Mouse (Mus musculus) hindbrain, embryonic 13.5 days (tissue): ENCODE measurements around the gene Ppp1r1b. TPM values are rescaled to one million over a fixed set of nuclear protein-coding genes. Genes with fewer than 3 reads are reported as not detected.
A peak's percentile ranks its signal among the peaks of the same experiment; 100 is the strongest.
"Not testable (repeated sequence)": the region's sequence is repeated elsewhere in the genome, so short reads cannot be mapped to it uniquely, and the experiment has no call there.

Experiments used
- ATAC-seq: fragments of 200-750 bp; cut with Nextera tagmentation; 2 replicates; pipeline ENCODE4 v1.8.0; 2017; ENCODE audit warnings: moderate TSS enrichment; ENCODE audit not compliant: low FRiP score
- H3K27ac ChIP-seq: fragments of 300-500 bp; sonication (generic); 2 replicates; pipeline ENCODE4 v1.5.1; 2015; ENCODE audit warnings: inconsistent platforms, mild to moderate bottlenecking, moderate library complexity
- H3K27me3 ChIP-seq: fragments of 300-500 bp; sonication (generic); 2 replicates; pipeline ENCODE4 v1.6.1; 2015; ENCODE audit warnings: mild to moderate bottlenecking, inconsistent platforms
- H3K36me3 ChIP-seq: fragments of 300-500 bp; sonication (generic); 2 replicates; pipeline ENCODE4 v1.6.1; 2015; ENCODE audit warnings: mild to moderate bottlenecking, inconsistent platforms
- H3K4me1 ChIP-seq: fragments of 300-500 bp; sonication (generic); replicated peaks from 2 replicates; pipeline ENCODE4 v1.6.1; 2015; ENCODE audit warnings: inconsistent platforms
- H3K4me2 ChIP-seq: fragments of 300-500 bp; sonication (generic); 2 replicates; pipeline ENCODE4 v1.6.1; 2015; ENCODE audit warnings: inconsistent platforms, mild to moderate bottlenecking, moderate library complexity
- H3K4me3 ChIP-seq: fragments of 300-500 bp; sonication (generic); 2 replicates; pipeline ENCODE4 v1.5.1; 2015; ENCODE audit warnings: mild to moderate bottlenecking, inconsistent platforms
- H3K9ac ChIP-seq: fragments of 300-500 bp; sonication (generic); 2 replicates; pipeline ENCODE4 v1.6.1; 2015; ENCODE audit warnings: mild to moderate bottlenecking, inconsistent platforms
- H3K9me3 ChIP-seq: fragments of 300-500 bp; sonication (generic); 2 replicates; pipeline ENCODE4 v1.6.1; 2016; ENCODE audit warnings: inconsistent platforms
- WGBS: fragments of 180-500 bp; shearing (Covaris S2); methylation state at CpG from one replicate; pipeline ENCODE4 v1.1.7; 2015; 5-methylcytosine and 5-hydroxymethylcytosine counted together
- polyA plus RNA-seq: library from polyadenylated mRNA; unstranded; fragments of >200 nt; fragmentation: Nextera tagmentation; extraction: Ambion mirVana; gene quantifications from 2 replicates; pipeline ENCODE4 v1.2.1, GENCODE M21; 2015

Gene Ppp1r1b
- polyA plus RNA-seq, 1 experiment from 2014 or later: 2.4 TPM

GRCm38 (mm10) chr11:98370588-98370987 is 22.4 kb downstream of the Ppp1r1b start:
- no peaks in the 10 kb centered on the region for H3K9me3 ChIP-seq
- peaks cover 41% of the 10 kb centered on the region for H3K4me1 ChIP-seq
- no peak for ATAC-seq
- H3K27ac ChIP-seq: no peak overlapping the region
- H3K4me3 ChIP-seq: no peak overlapping the region
- 83% methylated on average over 2 of the region's 2 CpGs for WGBS
- H3K27me3 ChIP-seq: no peaks in the 10 kb centered on the region
- H3K36me3 ChIP-seq: peaks cover 18% of the 10 kb centered on the region
- no peak overlapping the region for H3K9ac ChIP-seq
- H3K4me2 ChIP-seq: no peak overlapping the region

DNA sequence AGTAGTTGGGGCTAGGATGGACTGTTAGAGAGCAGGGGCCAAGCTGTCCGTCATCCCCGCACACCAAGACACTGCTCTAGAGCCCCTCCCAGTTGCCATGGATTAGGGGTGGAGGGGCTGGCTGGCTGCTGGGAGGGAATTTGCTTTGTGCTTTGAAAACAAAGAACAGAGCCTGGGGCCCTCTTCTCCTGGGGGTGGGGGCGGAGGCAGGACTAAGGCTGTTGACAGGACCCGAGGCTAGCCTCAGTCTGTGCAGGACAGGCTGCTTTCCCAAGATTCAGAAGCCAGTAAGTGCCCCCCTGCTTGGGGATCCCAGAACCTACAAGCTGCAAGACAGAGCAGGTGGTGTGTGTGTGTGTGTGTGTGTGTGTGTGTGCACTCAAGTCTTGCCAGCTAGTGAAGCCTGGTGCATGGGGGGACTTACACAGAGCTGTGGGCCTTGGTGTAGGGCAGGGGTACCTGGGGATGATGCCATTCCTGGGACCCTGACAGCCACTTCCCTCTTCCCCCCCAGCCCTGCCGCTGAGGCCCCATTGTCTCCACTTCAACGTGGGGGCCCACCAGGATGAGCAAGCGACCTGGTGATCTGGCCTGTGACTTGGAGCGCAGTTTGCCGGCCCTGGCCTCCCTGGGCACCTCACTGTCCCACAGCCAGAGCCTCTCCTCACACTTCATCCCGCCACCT is 23.5 kb downstream of the Ppp1r1b start:
- WGBS: 29% methylated on average over 9 of the region's 10 CpGs
- Histone ChIP-seq H3K27ac (peak overlapping the region; percentile 61), H3K9me3 (no peaks in the 10 kb centered on the region), H3K4me1 (peaks cover 41% of the 10 kb centered on the region), H3K36me3 (peaks cover 29% of the 10 kb centered on the region), H3K9ac (peak overlapping the region; percentile 49; the same call in 1 of the 2 replicates), H3K4me3 (no peak overlapping the region), H3K27me3 (no peaks in the 10 kb centered on the region), H3K4me2 (peak overlapping the region; percentile 34)
- peak; percentile 66; the same call in 1 of the 2 replicates for ATAC-seq

GRCm38 (mm10) chr11:98372406-98372805 is 24.2 kb downstream of the Ppp1r1b start:
- H3K9me3 ChIP-seq: no peaks in the 10 kb centered on the region
- H3K4me3 ChIP-seq: no peak overlapping the region
- H3K27ac ChIP-seq: 0 out of 2 replicates have a peak overlapping the region, but pooled peaks have one; percentile 61
- peak overlapping the region; percentile 56; the same call in 1 of the 2 replicates for H3K9ac ChIP-seq
- peaks cover 36% of the 10 kb centered on the region for H3K36me3 ChIP-seq
- 4% methylated on average over 2 of the region's 2 CpGs for WGBS
- no peak for ATAC-seq
- no peak overlapping the region for H3K4me2 ChIP-seq
- H3K4me1 ChIP-seq: peaks cover 41% of the 10 kb centered on the region
- no peaks in the 10 kb centered on the region for H3K27me3 ChIP-seq

GRCm38 (mm10) chr11:98373244-98373643 is 25.0 kb downstream of the Ppp1r1b start:
- H3K27me3 ChIP-seq: no peaks in the 10 kb centered on the region
- H3K36me3 ChIP-seq: peaks cover 44% of the 10 kb centered on the region
- no peak for ATAC-seq
- H3K4me3 ChIP-seq: no peak overlapping the region
- WGBS: 91% methylated on average over 6 of the region's 6 CpGs
- H3K9me3 ChIP-seq: no peaks in the 10 kb centered on the region
- 0 out of 2 replicates have a peak overlapping the region, but pooled peaks have one; percentile 10 for H3K9ac ChIP-seq
- H3K27ac ChIP-seq: no peak overlapping the region
- H3K4me2 ChIP-seq: no peak overlapping the region
- H3K4me1 ChIP-seq: peaks cover 41% of the 10 kb centered on the region

DNA sequence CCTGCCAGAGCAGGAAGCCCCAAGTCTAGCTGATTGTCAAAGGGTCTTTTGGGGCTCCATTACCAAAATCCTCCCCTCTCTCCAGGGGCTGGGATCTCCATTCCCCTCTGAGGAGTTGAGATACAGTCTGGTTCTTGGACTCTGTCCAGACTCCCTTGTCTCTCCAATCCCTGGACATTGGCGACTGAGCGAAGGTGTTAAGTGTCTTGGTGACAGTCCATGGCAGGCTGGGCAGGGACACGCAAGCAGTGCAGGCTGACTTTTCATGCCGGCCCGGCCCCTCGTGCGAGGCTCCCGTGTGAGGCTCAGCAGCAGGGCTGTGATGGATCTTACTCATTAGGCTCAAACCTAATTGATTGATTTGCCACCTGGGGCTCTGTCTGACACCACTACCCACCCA is 26.1 kb downstream of the Ppp1r1b start:
- Histone ChIP-seq H3K4me3 (no peak overlapping the region), H3K27ac (peak overlapping the region; percentile 13; the same call in 1 of the 2 replicates), H3K9me3 (no peaks in the 10 kb centered on the region), H3K27me3 (no peaks in the 10 kb centered on the region), H3K9ac (peak overlapping the region; percentile 10; the same call in 1 of the 2 replicates), H3K4me1 (peaks cover 41% of the 10 kb centered on the region), H3K4me2 (no peak overlapping the region), H3K36me3 (peaks cover 55% of the 10 kb centered on the region)
- ATAC-seq: no peak
- 63% methylated on average over 8 of the region's 8 CpGs for WGBS

- peaks cover 23% of the 10 kb centered on the region for H3K4me1 ChIP-seq
- H3K27ac ChIP-seq: no peak overlapping the region
- H3K27me3 ChIP-seq: no peaks in the 10 kb centered on the region
- H3K4me2 ChIP-seq: no peak overlapping the region
- WGBS: 68% methylated on average over 5 of the region's 5 CpGs
- no peak overlapping the region for H3K9ac ChIP-seq
- no peak for ATAC-seq
- H3K4me3 ChIP-seq: no peak overlapping the region
- H3K9me3 ChIP-seq: no peaks in the 10 kb centered on the region
- H3K36me3 ChIP-seq: peaks cover 75% of the 10 kb centered on the region
Measured at GRCm38 (mm10) chr11:98376756-98377155, 28.6 kb downstream of the Ppp1r1b start.

GRCm38 (mm10) chr11:98377787-98378186 is 29.6 kb downstream of the Ppp1r1b start:
- ATAC-seq: no peak
- WGBS: 78% methylated on average over 11 of the region's 11 CpGs

GRCm38 (mm10) chr11:98379379-98379778 is 31.2 kb downstream of the Ppp1r1b start:
- ATAC-seq: no peak
- WGBS: 93% methylated on average over 7 of the region's 7 CpGs
- H3K9ac ChIP-seq: no peak overlapping the region

More at GRCm38 (mm10) chr11:98377787-98378186, 29.6 kb downstream of the Ppp1r1b start:
- no peak overlapping the region for H3K27ac ChIP-seq
- H3K9me3 ChIP-seq: no peaks in the 10 kb centered on the region
- H3K9ac ChIP-seq: no peak overlapping the region
- no peak overlapping the region for H3K4me2 ChIP-seq
- no peaks in the 10 kb centered on the region for H3K27me3 ChIP-seq
- H3K4me1 ChIP-seq: peaks cover 14% of the 10 kb centered on the region
- H3K36me3 ChIP-seq: peaks cover 76% of the 10 kb centered on the region
- no peak overlapping the region for H3K4me3 ChIP-seq

GRCm38 (mm10) chr11:98380106-98380505 is 31.9 kb downstream of the Ppp1r1b start:
- H3K27me3 ChIP-seq: peaks cover 18% of the 10 kb centered on the region
- no peak for ATAC-seq
- no peak overlapping the region for H3K4me3 ChIP-seq

More at GRCm38 (mm10) chr11:98379379-98379778, 31.2 kb downstream of the Ppp1r1b start:
- no peak overlapping the region for H3K4me2 ChIP-seq
- peaks cover 7% of the 10 kb centered on the region for H3K4me1 ChIP-seq
- H3K27me3 ChIP-seq: peaks cover 11% of the 10 kb centered on the region; the same call in 1 of the 2 replicates
- no peaks in the 10 kb centered on the region for H3K9me3 ChIP-seq
- H3K36me3 ChIP-seq: peaks cover 70% of the 10 kb centered on the region
- 0 out of 2 replicates have a peak overlapping the region, but pooled peaks have one; percentile 9 for H3K27ac ChIP-seq
- H3K4me3 ChIP-seq: no peak overlapping the region

DNA sequence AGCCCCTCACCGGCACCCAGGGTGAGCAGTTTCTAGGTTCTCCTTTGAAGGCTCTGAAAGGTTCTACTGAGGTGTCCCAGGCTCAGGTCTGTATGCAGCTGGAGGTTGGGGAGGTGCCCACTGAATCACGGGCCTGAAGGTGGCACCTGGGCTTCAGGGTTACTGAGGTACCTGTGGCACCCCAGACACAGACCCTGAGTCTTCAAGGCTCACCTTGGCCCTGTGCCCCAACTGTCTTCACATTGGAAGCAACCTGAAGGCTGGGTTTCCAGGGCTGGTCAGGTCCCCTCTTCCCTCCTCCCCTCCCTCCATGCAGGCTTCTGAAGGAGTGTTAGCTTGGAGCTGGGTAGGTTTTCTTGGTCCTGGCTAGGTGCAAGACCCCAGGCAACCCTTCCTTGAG is 33.4 kb downstream of the Ppp1r1b start:
- H3K27me3 ChIP-seq: peaks cover 34% of the 10 kb centered on the region
- WGBS: 95% methylated on average over 2 of the region's 2 CpGs
- H3K4me3 ChIP-seq: no peak overlapping the region
- peaks cover 47% of the 10 kb centered on the region for H3K36me3 ChIP-seq
- H3K27ac ChIP-seq: no peak overlapping the region
- no peak for ATAC-seq
- peaks cover 4% of the 10 kb centered on the region for H3K4me1 ChIP-seq
- H3K9ac ChIP-seq: no peak overlapping the region
- H3K4me2 ChIP-seq: no peak overlapping the region
- H3K9me3 ChIP-seq: no peaks in the 10 kb centered on the region

More at GRCm38 (mm10) chr11:98380106-98380505, 31.9 kb downstream of the Ppp1r1b start:
- H3K4me2 ChIP-seq: no peak overlapping the region
- 0 out of 2 replicates have a peak, but pooled peaks cover 1% of the 10 kb centered on the region for H3K4me1 ChIP-seq
- 78% methylated on average over 6 of the region's 6 CpGs for WGBS
- no peak overlapping the region for H3K9ac ChIP-seq
- H3K9me3 ChIP-seq: no peaks in the 10 kb centered on the region
- H3K27ac ChIP-seq: peak overlapping the region; percentile 9; the same call in 1 of the 2 replicates
- H3K36me3 ChIP-seq: peaks cover 63% of the 10 kb centered on the region

DNA sequence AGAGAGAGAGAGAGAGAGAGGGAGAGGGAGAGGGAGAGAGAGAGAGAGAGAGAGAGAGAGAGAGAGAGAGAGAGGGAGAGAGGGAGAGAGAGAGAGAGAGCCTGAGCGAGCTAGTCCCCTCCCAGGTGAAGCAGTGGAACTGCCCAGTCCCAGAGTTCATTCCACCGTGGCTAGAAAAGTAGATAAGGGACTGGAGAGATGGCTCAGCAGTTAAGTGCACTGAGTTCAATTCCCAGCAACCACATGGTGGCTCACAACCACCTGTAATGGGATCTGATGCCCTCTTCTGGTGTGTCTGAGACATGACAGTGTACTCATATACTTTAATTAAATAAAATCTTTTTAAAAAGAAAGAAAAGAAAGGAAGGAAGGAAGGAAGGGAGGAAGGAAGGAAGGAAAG is 34.2 kb downstream of the Ppp1r1b start:
- Histone ChIP-seq H3K4me1 (peaks cover 12% of the 10 kb centered on the region), H3K27me3 (peaks cover 41% of the 10 kb centered on the region), H3K36me3 (peaks cover 40% of the 10 kb centered on the region)
- ATAC-seq, H3K9me3 ChIP-seq, H3K4me2 ChIP-seq, H3K27ac ChIP-seq, H3K4me3 ChIP-seq, H3K9ac ChIP-seq: not testable (repeated sequence)
- WGBS: 60% methylated on average over 2 of the region's 2 CpGs

DNA sequence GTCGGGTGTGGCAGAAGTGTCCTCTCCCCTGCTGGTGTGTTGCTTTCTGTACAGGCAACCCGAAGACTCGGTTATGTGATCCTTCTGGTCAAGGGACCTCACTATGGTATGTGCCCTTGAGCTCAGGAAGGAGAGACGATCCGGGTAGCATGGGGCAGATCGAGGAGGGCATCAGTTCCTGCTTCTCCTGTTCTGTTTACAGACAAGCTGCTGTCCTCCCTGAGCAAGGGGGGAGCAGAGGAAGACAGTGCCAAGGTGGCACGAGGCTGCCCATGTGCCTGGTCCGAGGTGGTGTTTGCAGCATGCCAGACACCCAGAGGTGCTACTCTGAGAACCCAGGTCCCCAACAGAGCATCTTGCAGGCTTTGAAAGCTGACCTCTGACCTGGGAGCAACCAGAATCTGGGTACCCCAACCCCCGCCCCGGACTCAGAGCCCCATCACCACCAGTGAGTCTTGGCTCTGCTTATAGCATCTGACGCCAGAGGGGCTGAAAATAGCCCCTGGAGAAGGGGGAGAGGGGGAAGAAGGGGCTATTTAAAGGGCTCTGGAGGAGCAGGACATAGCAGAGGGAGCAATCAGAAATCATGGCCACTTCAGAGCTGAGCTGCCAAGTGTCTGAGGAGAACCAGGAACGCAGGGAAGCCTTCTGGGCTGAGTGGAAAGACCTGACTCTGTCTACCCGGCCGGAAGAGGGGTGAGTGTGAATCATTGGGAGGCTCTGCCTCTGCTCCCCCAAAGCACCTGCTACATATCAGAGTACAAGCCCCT is 35.2 kb downstream of the Ppp1r1b start, which contains the start of gene Tcap:
Gene Tcap, plus strand, starts transcription at position 551 of the 770 bp plus-strand sequence.
- H3K9ac ChIP-seq: peak within 1 kb of the TSS; percentile 39; the same call in 1 of the 2 replicates
- 69% methylated on average over 14 of the region's 14 CpGs for WGBS
- no peak within 1 kb of the TSS for H3K27ac ChIP-seq
- no peak for ATAC-seq
- no peak within 1 kb of the TSS for H3K4me2 ChIP-seq
- H3K4me1 ChIP-seq: peaks cover 18% of the 10 kb centered on the region
- no peak within 1 kb of the TSS for H3K4me3 ChIP-seq
- no peaks in the 10 kb centered on the region for H3K9me3 ChIP-seq
- H3K27me3 ChIP-seq: peaks cover 52% of the 10 kb centered on the region
- peaks cover 29% of the 10 kb centered on the region for H3K36me3 ChIP-seq
